Mouse (Mus musculus) left cerebral cortex, postnatal 25 days (tissue): ENCODE measurements at regions not wholly inside any gene's neighbourhood (a gene's known extent, or its start where the extent isn't known, plus 50 kb on each side); places are given as distances from the start of the nearest gene placed in this dataset.
A peak's percentile ranks its signal among the peaks of the same experiment; 100 is the strongest.

Source experiments
- DNase-seq, 2 experiments: peaks; one replicate each; pipeline ENCODE4 v3.0.0; 2022; ENCODE audit warnings: low spot score in 2 of 2, mixed read lengths in 1 of 2
- intact Hi-C: fragments of 180-260 bp; cut with DNase I; formaldehyde crosslinking; loops from one replicate; pipeline ENCODE4 v1.15.1; 2025

- DNase-seq, result no peak
- intact Hi-C loops, result no loop called here
Observed at GRCm38 (mm10) chr3:143864490-143864889, 340.5 kb downstream of the Lmo4 start.

GRCm38 (mm10) chr3:143862531-143862930 lies 342.5 kb downstream of the Lmo4 start:
- intact Hi-C loops, result no loop called here
- DNase-seq, result no peak

- no peak for DNase-seq
- intact Hi-C loops, result no loop called here
Observed at GRCm38 (mm10) chr3:143861866-143862265, 343.2 kb downstream of the Lmo4 start.

GRCm38 (mm10) chr3:143835611-143836240 lies 369.3 kb downstream of the Lmo4 start:
- DNase-seq, result no peak
- intact Hi-C loops, result no loop called here

- DNase-seq, result no peak
- intact Hi-C loops, result no loop called here
Observed at GRCm38 (mm10) chr3:143834725-143835124, 370.3 kb downstream of the Lmo4 start.

- DNase-seq, result no peak
- intact Hi-C loops, result no loop called here
Observed at GRCm38 (mm10) chr3:143823395-143823777, 381.6 kb downstream of the Lmo4 start.

- no peak for DNase-seq
- intact Hi-C loops, result no loop called here
Observed at GRCm38 (mm10) chr3:143822564-143823394, 382.2 kb downstream of the Lmo4 start.

GRCm38 (mm10) chr3:143807544-143807943 lies 397.5 kb downstream of the Lmo4 start:
- DNase-seq, result no peak
- intact Hi-C loops, result no loop called here

- intact Hi-C loops, result no loop called here
- DNase-seq, result no peak
Observed at GRCm38 (mm10) chr3:143806940-143807339, 398.1 kb downstream of the Lmo4 start.

GRCm38 (mm10) chr3:143797850-143798249 lies 407.2 kb downstream of the Lmo4 start:
- DNase-seq, result no peak
- intact Hi-C loops, result no loop called here

GRCm38 (mm10) chr3:143790905-143791304 lies 414.1 kb downstream of the Lmo4 start:
- no peak for DNase-seq
- intact Hi-C loops, result no loop called here

GRCm38 (mm10) chr3:143789932-143790570 lies 415.0 kb downstream of the Lmo4 start:
- DNase-seq, result no peak
- intact Hi-C loops, result no loop called here

- DNase-seq, result no peak
- intact Hi-C loops, result no loop called here
Observed at GRCm38 (mm10) chr3:143786889-143787288, 418.1 kb downstream of the Lmo4 start.

- intact Hi-C loops, result no loop called here
Observed at GRCm38 (mm10) chr3:143784353-143784791, 420.6 kb downstream of the Lmo4 start.

GRCm38 (mm10) chr3:143778161-143778560 lies 426.9 kb downstream of the Lmo4 start:
- DNase-seq, result no peak
- intact Hi-C loops, result no loop called here

More at GRCm38 (mm10) chr3:143784353-143784791, 420.6 kb downstream of the Lmo4 start:
- no peak for DNase-seq

- intact Hi-C loops, result no loop called here
- no peak for DNase-seq
Observed at GRCm38 (mm10) chr3:143759337-143759736, 445.7 kb downstream of the Lmo4 start.

- no peak for DNase-seq
- intact Hi-C loops, result no loop called here
Observed at GRCm38 (mm10) chr3:143753197-143753596, 451.8 kb downstream of the Lmo4 start.

GRCm38 (mm10) chr3:143752660-143753059 lies 452.4 kb downstream of the Lmo4 start:
- intact Hi-C loops, result no loop called here
- no peak for DNase-seq

- intact Hi-C loops, result no loop called here
- DNase-seq, result no peak
Observed at GRCm38 (mm10) chr3:143750128-143750527, 454.9 kb downstream of the Lmo4 start.

- peak in 1 of 2 experiments; percentile 53 for DNase-seq
- intact Hi-C loops, result loop anchor here (10.0 kb wide), 1 partner anchor 461 kb away; the partner anchor contains the start of gene Lmo4
Observed at GRCm38 (mm10) chr3:143743649-143744048, 461.4 kb downstream of the Lmo4 start.
